Mouse (Mus musculus): Measurements from ENCODE around the gene Acer3. TPM values are rescaled to one million over a fixed set of nuclear protein-coding genes. Genes with fewer than 3 reads are reported as not detected.

Acer3 gene
- total and polyA plus RNA-seq, 3 experiments = 17.2 to 41.7 TPM; not detected in 1

GRCm38 (mm10) chr7:98360621-98360990 is 39.6 kb upstream of the Acer3 start:
- Histone ChIP-seq H3K79me2 (ENCODE audit: control insufficient read depth, insufficient read depth, low read length, poor library complexity) (no peaks in the 10 kb centered on the region), H3K27me3 (ENCODE audit: control insufficient read depth in 1 of 2, insufficient read depth in 2 of 2, low read length in 2 of 2) (peaks cover 0 to 3% of the 10 kb centered on the region in 2 experiments; a peak in 3 of 4 replicates), H3K4me1 (ENCODE audit: control insufficient read depth in 1 of 2, insufficient read depth in 2 of 2, low read length in 2 of 2) (no peaks in the 10 kb centered on the region), H3K9me3 (replicated peaks; ENCODE audit: insufficient read depth, low read length) (no peaks in the 10 kb centered on the region), H3K27ac (ENCODE audit: control insufficient read depth, low read depth, low read length) (no peak overlapping the region), H3K9ac (ENCODE audit: control insufficient read depth, low read depth, low read length, poor library complexity, severe bottlenecking) (peak overlapping the region; percentile 59), H3K36me3 (ENCODE audit: control insufficient read depth in 1 of 2, insufficient read depth in 2 of 2, low read length in 2 of 2) (no peaks in the 10 kb centered on the region), H3K4me3 (ENCODE audit: control insufficient read depth in 1 of 2, insufficient read depth in 1 of 2, low read depth in 2 of 2, low read length in 2 of 2) (peak overlapping the region; percentile 64 to 65)
- DNase-seq (ENCODE audit: low read depth, low spot score) = peak; percentile 16
- TF ChIP-seq KAT2A (conservative IDR thresholded peaks at IDR 0.05; ENCODE audit: low read depth, low read length) = no peak
- TF ChIP-seq ZC3H11A (IDR thresholded peaks at IDR 0.05; ENCODE audit: low read depth, low read length) = no peak
- TF ChIP-seq TCF12 (IDR thresholded peaks at IDR 0.05; ENCODE audit: low read depth, low read length) = no peak
- no peak for TF ChIP-seq ZMIZ1 (IDR thresholded peaks at IDR 0.05; ENCODE audit: low read depth, low read length)
- TF ChIP-seq RCOR1 (IDR thresholded peaks at IDR 0.05; ENCODE audit: low read depth, low read length) = no peak
- TF ChIP-seq MAFK (IDR thresholded peaks at IDR 0.05; ENCODE audit: borderline replicate concordance, low read depth, low read length) = no peak
- no peak for TF ChIP-seq NELFE (IDR thresholded peaks at IDR 0.05; ENCODE audit: low read depth, low read length)

- no peaks in the 10 kb centered on the region for H3K36me3 ChIP-seq (ENCODE audit: control insufficient read depth in 1 of 2, insufficient read depth in 2 of 2, low read length in 2 of 2)
- no peak overlapping the region for H3K9ac ChIP-seq (ENCODE audit: control insufficient read depth, low read depth, low read length, poor library complexity, severe bottlenecking)
- H3K4me3 ChIP-seq (ENCODE audit: control insufficient read depth in 1 of 2, insufficient read depth in 1 of 2, low read depth in 2 of 2, low read length in 2 of 2) = peak overlapping the region in 1 of 2 experiments; percentile 65; a peak in 3 of 4 replicates
- H3K4me1 ChIP-seq (ENCODE audit: control insufficient read depth in 1 of 2, insufficient read depth in 2 of 2, low read length in 2 of 2) = no peaks in the 10 kb centered on the region
- no peak for TF ChIP-seq ETS1 (IDR thresholded peaks at IDR 0.05; ENCODE audit: low read depth, low read length)
- TF ChIP-seq MAX (IDR thresholded peaks at IDR 0.05; ENCODE audit: low read length) = no peak
- no peak for TF ChIP-seq USF1 (IDR thresholded peaks at IDR 0.05; ENCODE audit: low read depth, low read length)
- no peak for TF ChIP-seq BHLHE40 (IDR thresholded peaks at IDR 0.05; ENCODE audit: borderline replicate concordance, low read depth, low read length)
- no peak for TF ChIP-seq TBP (IDR thresholded peaks at IDR 0.05; ENCODE audit: low read depth, low read length)
- TF ChIP-seq ELF1 (IDR thresholded peaks at IDR 0.05; ENCODE audit: low read depth, low read length) = no peak
- TF ChIP-seq RCOR1 (IDR thresholded peaks at IDR 0.05; ENCODE audit: low read depth, low read length) = no peak
- no peak for TF ChIP-seq EP300 (IDR thresholded peaks at IDR 0.05; ENCODE audit: low read depth in 1 of 2, low read length in 2 of 2)
- no peak for TF ChIP-seq CHD1 (IDR thresholded peaks at IDR 0.05; ENCODE audit: low read depth, low read length)
- TF ChIP-seq RAD21 (IDR thresholded peaks at IDR 0.05; ENCODE audit: low read depth, low read length) = no peak
- no peaks in the 10 kb centered on the region for H3K9me3 ChIP-seq (replicated peaks; ENCODE audit: insufficient read depth, low read length)
- H3K27me3 ChIP-seq (ENCODE audit: control insufficient read depth in 1 of 2, insufficient read depth in 2 of 2, low read length in 2 of 2) = peaks cover 0 to 3% of the 10 kb centered on the region in 2 experiments; a peak in 3 of 4 replicates
- no peak overlapping the region for H3K27ac ChIP-seq (ENCODE audit: control insufficient read depth, low read depth, low read length)
- no peak for DNase-seq (ENCODE audit: low read depth, low spot score)
- no peaks in the 10 kb centered on the region for H3K79me2 ChIP-seq (ENCODE audit: control insufficient read depth, insufficient read depth, low read length, poor library complexity)
Observed at GRCm38 (mm10) chr7:98359951-98360620, 39.1 kb upstream of the Acer3 start.

Data from MEL (cell line).